Mouse (Mus musculus) heart, postnatal 0 days (tissue): ENCODE results near the gene 4930469K13Rik.

Experiments used
- CTCF ChIP-seq: IDR thresholded peaks from 2 replicates; pipeline ENCODE4 v1.5.1; 2016; ENCODE audit warnings: antibody characterized with exemption, control low read depth, low read depth
- EP300 ChIP-seq: IDR thresholded peaks from 2 replicates; pipeline ENCODE4 v1.6.1; 2016; ENCODE audit warnings: antibody characterized with exemption, low read depth

DNA sequence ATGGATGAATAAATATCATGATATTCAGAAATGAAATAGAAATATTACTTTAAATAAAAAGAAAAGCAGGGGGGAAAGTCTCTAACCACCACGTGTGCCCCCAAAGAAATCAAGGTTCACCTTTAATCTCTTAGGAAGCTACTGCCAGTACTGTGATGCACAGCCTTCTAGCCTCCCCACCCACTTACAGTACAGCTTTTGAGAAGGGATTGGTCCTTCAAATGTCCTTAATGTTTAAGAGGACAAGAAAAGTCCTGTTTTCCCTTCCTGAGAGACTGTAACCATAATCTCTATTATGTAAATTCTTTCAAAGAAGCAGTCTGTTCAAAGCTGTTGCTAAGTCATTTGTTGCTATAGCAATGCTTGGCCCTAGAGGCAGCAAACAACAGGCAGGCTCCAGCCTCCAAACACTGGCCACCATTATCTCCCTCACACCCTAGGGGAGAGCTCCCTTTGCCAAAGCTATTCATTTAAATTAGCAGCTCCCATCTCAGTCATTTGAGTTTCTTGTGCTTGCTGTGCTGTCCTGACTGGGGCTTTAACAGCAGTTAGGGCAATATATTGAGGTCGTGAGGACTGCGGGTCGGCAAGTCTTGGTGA is 14.5 kb upstream of the 4930469K13Rik start:
- TF ChIP-seq CTCF (no peak), EP300 (no peak)
